Mouse (Mus musculus): ENCODE measurements around the gene Hmox2.
A peak's percentile ranks its signal among the peaks of the same experiment; 100 is the strongest.

Gene Hmox2

DNA sequence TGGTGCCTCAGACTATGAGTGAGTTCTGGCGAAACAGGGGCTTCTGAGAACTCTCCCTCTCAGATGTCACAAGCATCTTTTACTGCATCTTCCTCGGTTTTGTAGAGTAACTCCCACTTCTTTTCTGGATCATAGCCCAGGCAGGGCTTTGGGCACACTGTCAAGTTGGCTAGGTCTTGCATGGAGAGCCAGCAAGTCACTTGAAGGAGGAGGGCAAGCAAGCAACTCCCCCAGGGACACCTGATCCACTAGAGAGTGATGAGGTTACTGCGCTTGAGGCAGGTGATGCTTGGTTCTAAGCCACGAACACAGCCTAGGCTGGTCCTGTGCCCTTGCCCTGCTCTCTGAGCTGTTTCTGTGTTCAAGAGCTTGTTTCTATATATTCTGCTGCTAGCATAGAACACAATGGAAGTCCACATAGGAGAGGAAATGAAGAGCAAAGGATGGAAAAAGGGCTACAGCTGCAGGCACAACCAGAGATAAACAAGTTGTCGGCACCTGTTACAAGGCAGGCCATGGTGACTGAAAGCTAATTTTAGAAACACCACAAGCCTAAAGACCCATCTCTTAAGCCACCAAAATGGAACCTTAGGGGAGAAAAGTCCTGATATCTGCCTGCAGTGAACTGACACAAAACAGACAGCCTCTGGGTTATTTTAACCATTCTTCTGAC is 55.5 kb downstream of the Hmox2 start:
- DNase-seq (ENCODE audit: low spot score): no peak

DNA sequence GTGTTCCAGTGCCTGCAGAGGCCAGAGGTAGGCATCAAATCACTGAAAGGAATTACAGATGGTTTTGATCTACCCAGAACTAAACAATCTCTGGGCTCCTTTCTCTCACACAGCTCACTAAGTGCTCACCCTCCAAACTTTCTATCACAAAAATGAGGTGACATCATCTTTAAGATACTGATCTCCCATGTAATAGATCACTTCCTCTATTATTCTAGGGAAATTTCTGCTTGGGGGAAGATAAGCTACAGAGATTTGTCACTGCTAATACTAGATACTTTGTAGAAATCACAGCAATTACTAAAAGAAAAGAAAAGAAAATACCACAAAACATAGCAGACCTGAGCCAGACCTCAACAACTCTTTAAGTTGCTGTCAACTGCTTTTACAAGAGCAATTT is 56.4 kb downstream of the Hmox2 start:
- DNase-seq (ENCODE audit: low spot score): no peak

DNA sequence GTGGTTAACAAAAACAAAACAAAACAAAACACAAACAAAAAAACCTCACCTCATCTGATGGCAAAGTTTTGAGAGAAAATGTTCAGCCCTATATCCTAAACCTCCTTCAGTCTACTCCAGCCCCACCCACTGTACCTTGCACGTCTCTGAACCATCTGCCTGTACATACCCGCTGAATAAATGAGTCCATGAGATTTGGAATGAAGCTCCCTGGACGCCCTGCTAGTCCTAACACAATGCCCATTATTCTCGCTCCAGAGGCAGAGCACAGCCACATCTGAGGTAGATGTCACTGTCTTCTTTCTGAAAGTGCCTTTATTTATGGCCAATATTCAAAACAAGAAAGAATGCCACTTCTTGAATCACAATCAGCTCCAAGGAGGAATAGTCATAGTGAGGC is 59.5 kb downstream of the Hmox2 start:
- peak; percentile 22 for DNase-seq (ENCODE audit: low spot score)

DNA sequence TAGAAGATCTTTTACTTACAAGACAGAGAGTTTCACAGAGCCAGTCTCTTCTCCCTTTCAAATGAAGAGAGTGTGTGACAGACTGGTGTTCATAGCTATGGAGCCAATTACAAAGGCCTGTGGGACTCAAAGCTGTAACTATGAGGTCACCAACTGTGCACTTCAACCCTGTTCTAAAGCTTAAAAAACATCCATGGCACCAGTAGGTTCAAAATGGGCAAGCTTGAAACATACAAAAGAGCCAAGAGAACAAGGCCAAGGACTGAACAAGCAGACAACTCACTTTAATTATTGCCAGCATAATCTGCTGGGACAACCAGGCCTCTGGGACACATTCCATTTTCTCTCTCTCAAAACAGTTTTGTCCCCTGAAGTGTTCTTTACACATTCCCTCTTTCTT is 62.0 kb downstream of the Hmox2 start:
- DNase-seq (ENCODE audit: low spot score): no peak

DNA sequence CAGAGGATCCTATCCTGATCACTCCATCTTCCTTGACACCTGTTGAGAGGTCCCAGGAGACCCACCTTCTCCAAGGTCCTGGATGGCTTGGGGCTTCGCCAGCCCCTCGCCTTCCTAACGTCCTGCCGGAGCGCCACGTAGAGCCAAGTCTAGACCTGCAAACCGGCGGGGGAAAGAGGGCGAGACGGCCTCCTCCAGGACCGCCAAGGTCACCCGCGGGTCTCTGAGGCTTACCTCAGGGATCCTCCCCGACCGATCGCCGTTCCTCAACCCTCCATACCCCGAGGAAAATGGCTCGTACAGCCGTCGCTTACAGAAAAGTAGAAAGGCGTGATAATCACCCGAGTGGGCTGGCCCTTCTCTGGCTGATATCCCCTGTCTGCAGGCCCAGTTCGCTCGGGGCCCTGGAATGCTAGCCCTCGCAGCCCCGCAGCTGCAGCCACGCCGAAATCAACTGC is 63.2 kb downstream of the Hmox2 start:
- peak; percentile 40 for DNase-seq (ENCODE audit: low spot score)

DNA sequence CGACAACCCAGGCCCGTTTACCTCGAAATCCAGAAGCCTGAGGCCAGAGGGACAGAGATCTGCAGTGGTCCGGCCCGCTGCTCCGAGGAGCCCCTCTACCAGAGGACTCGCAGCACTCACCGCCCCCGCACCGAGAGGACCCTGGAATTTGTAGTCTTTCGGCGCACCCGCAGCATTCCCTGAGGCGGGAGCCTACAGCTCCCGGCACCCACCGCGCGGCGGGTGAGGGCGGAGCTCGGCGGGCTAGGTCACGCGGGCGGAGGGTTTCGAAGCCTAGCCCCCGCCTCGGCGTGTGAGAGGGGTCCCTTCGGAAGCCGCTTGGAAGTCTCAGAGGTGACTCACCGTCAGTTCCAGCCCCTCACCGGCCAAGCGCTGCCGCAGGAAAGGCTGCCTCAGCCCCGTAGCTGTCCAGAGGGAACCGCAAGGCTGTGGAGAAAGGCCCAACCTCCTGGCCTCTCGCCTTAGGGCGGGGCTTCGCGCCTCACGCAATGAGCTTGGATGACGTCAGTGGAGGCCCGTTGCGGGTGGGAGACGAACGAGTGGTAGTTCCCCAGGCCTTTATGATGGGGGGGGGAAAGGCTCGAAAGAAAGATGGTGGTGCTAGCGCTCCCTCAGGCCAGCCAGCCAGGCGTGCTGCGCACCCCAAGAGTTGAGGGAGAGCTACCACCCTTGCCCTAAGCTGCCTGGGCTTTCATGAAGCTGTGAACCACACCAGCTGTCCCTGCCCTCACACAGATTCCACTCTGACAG is 63.8 kb downstream of the Hmox2 start, which contains the start of gene Cdip1:
Cdip1 (minus strand) TSS at position 483 of the 750 bp plus-strand sequence.
- peak; percentile 95 for DNase-seq (ENCODE audit: low spot score)

DNA sequence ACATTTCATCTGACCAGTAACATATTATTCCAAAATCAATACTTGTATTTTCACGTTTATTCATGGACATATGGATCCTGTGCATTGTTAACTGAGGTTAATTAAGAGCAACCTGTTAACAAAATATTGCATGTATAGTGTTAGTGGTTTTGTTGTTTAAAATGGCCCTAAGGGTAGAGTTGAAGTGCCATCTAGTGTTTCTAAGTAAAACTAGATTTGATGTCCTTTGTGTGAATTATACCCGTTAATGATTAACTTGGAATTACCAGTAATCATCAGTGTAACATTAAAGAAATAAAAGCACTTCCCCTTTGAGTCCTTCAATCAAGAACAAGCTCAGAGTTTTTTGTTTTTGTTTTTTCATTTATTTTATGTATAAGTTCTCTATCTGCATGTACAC is 65.2 kb downstream of the Hmox2 start:
- peak; percentile 27 for DNase-seq (ENCODE audit: low spot score)

DNA sequence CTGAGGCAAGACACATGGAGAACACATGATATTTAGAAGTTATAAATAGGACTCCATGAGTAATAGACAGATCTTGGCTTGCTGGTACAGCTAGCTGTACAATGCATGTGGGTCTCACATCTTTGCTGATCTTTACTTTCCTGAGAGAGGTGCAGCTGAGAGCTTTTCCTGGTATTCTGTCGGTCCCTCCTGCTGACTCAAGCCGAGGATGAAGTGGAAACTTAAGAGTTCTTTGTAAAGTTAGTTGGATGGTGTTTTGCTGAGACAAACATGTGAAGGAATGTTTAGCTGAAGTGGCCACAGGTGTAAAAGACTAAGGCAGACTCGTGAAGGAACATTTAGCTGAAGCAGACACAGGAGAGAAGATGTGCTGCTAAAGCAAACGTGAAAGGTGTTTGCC is 70.5 kb downstream of the Hmox2 start:
- no peak for DNase-seq (ENCODE audit: low spot score)

All from retina, embryonic 14.5 days (tissue).